Mouse (Mus musculus): ENCODE results near the gene Galr3.

DNA sequence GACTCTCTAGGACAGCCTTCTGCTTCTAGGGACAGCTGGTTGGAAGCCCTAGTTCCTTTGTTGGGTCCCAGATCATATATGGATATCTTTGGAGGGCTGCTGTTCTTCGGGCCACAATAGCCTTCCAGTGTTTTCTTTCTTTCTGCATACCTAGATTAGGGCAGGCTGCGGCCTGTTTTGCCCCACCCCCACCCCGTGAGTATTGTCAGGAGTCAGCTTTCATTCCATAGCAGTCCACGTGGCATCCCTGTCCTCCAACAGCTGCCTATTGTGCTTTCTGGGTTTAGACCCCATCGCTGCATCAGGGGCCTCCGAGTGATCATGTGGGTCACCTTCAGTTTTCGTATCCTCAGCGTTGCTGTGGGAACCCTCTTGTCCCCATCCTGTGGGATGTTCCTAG, 43.3 kb upstream of the Galr3 start:
- TF ChIP-seq CTCF (IDR thresholded peaks at IDR 0.05; ENCODE audit: low read depth) (no peak), EP300 (IDR thresholded peaks at IDR 0.05; ENCODE audit: low read depth) (no peak)
